Mouse (Mus musculus): Measurements from ENCODE around the gene Rpap2.

The Rpap2 gene

DNA sequence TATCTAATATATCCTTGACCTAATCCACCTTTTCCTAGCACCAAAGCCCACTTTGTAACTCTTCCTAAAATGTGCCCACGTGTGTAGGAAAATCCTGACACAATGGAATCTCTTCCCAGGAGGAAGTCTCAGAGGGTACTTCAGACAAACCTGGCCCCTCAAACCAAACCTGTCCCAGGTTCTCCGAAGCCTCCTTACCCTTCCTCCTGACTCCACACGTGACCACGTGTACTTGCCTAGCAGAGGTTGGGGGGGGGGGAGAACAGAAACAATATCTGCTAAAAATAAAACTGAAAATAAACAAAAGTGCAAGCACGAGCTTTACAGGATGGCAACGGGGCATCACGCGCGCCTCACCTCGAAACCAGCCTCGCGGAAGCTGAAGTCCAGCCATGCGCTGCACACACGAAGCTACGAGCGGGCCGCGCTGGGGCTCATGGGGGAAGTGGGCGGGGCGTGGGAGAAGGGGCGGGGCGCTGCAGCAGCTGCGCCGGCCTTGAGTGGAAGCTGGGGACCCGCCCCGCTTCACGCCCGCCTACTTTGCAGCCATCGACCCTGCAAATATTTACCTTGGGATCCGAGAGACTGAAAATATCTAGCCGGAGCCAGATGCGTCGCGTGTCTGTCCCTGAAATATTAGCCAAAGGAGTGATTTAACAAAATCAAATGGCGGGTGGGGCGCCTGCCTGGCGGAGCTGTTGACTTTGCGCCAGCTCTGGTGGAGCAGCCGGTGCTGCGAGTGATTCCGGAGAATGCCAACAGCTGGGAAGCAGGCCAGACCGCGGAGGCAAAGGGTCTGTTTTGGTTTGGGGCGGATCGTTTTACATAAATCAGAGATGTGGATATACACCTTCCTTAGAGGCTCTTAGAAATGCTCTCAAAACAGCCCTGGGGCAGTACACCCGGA is 90.7 kb downstream of the Rpap2 start:
- DNase-seq (ENCODE audit: low spot score): peak; percentile 70

DNA sequence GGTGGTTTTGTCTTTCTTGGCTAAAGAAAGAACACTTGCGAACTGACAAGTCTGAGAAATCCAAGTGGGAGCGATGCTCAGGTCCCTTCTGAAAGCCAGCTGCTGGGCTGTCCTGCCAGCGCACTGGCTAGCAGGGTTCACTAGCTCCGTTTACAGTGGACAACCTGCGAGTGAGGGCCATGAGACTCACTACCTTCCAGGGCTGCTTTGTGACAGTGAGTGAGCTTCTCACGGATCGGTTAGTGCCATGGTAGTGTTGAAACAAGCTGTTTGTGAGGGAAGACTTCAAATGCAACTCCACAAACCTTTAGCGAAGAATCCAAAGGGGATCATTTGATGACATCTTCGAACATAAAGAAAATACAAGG is 91.3 kb downstream of the Rpap2 start:
- DNase-seq (ENCODE audit: low spot score): no peak

DNA sequence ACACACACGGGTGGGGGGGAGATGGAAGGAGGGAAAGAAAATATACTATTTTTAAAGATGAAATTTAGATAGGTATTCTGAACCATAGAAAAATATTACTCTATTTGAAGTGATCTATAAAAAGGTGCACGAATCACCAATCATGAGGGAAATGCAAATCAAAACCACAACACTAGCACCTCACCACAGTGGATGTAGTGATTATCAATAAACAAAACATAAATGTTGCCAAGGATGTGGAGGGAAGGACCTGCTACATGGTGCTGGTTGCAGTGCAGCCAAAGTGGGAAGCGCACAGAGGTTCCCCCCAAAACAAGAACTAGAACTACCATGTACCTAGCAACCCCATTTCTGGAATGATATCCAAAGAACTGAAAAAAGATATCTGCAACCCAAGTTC is 97.8 kb downstream of the Rpap2 start:
- no peak for DNase-seq (ENCODE audit: low spot score)

DNA sequence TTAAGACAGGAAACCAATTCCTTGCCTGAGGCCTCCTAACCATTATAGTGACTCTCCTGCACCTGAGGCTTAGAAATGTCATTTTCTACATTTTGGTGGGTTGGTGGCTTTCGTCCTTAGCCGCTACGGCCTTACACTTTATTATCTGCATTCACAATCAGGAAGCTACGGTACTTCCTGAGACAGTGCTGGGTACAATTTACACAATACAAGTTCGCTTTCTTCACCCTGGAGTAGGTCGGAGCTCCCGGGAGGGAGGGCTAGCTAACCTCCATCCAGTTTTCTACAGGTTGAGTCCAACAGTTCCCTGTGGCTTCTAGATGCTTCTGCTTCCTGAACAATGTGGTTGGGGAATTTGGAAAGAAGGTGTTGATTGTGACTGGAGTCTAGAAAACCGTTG is 101.7 kb downstream of the Rpap2 start:
- no peak for DNase-seq (ENCODE audit: low spot score)

DNA sequence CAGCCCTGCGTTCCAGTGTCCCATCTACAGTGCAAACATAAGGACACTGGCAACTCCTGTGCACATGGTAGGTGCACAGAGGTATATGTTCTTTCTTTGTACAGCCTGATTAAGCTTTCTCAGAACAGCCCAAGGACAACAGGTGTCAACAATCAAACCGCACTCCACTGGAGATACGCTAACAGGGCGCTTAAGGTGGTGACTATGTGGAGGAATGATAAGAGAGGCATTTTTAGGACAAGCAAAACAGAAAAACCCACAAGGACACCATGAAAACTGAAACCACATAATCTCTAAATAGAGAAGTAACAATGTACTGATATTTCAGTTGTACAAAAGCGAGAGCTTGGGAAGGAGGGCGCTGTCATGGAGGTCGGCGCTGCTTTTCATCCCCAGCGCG is 103.7 kb downstream of the Rpap2 start:
- no peak for DNase-seq (ENCODE audit: low spot score)

DNA sequence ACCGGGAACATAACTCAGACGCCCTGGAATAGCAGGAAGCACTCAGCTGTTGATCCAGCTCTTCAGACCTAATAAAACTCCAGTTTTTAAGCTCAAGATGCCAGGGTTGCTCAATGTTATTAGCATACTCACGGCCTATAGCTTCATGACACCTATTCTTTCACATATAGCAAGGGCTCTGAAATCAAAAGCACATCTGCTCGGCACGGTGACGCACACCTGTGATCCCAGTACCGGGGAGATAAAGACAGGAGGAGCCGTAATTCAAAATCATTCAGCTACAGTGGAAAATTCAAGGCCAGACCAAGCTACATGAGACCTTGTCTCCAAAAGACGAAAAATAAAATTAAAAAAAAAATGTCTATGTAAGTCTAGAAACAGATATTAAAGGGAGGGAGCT is 104.5 kb downstream of the Rpap2 start:
- DNase-seq (ENCODE audit: low spot score): no peak

DNA sequence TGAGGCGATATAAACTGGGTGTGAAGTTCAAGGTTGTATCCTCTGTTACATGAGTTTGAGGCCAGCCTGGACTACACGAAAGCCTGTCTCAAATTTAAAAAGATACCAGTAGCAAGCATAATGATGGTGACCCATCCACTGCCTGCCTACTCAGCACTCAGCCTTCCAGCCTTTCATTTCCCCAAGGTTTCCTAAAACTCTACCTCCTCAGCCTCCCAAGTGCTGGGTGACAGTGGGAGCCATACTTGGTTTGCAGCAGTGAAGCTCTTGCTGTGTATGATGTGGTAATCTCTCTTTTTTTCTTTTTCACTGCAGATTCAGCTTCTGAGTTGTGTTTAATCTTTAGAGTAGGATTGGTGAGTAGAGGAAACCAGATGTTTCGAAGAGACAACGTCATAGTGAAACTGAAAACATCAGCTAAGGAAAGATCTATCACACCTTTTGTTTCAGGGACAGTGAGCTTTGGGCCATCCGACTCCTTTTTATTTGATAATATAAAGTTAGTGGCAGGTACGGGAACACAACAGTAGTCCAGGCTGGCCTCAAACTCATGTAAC is 106.1 kb downstream of the Rpap2 start:
- DNase-seq (ENCODE audit: low spot score): no peak

DNA sequence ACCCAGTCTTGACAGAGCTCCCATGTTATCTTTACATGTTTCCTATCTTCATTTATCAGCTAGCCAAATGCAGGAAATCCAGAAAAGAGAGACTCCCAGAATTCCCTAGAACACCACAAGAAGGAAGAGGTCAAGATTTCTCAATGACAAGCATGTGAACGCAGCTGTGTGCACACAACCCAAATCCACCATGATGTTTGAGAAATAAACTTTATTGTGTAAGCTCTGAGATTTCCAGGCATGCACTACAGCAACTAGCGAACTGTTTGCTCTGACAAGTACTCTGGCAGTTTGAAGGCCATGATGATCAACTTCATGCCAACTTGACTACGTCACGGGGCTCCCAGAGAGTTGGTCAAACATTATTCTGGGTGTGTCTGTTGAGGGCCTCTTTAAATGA is 108.6 kb downstream of the Rpap2 start:
- no peak for DNase-seq (ENCODE audit: low spot score)

DNA sequence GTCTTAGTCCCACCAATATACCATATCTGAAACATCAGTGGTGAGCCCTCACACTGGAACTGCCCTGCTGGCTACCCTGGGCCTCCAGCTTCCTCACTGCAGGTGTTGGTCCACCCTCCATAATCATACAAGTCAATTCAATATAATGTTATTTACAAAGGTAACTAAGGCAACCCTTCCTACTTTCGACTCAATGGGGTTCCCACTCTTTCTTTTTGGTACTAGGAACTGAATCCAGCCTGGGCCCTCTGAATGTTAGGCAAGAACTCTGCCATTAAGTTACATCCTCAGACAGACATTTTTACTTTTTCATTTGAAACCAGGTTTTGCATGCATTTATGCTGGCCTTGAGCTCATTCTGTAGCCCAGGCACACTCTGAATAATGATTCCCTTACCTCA is 109.1 kb downstream of the Rpap2 start:
- DNase-seq (ENCODE audit: low spot score): no peak

DNA sequence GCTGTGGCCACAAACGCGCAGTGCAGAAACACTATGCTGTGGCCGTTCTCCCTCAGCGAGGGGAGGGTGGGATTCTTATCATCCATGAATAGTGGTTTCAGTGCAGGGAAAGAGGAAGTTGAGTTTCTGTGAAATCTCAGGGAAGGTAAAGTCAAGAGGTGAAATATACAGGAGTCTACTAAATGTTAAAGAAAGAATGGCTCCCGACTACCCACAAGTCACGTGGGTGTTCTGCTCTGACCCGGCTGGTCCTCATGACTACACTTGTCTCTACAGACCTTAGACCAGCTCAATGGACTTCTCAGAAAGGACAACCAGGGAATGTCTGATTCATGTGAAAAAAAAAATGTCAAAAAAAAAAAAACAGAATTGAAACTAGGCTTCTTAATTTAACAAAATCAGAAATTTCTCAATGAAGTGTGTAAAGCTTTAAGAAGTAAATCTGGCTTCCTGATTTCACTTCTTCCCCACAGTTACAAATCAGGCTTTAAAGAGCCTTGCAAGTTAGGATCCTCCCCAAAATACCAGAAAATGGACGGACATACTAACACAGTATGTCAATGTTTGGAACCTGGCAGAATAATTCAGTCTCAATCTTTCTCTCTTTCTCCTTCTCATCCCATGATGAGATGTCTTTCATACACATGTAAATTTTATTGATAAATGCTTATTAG is 111.1 kb downstream of the Rpap2 start:
- no peak for DNase-seq (ENCODE audit: low spot score)

All from ovary, postnatal 36 days (tissue).